Mouse (Mus musculus): ENCODE measurements around the gene Ttc21a. TPM values are rescaled to one million over a fixed set of nuclear protein-coding genes. Genes with fewer than 3 reads are reported as not detected.

The Ttc21a gene
- total and polyA plus RNA-seq, 3 experiments, result 0.04 to 0.17 TPM; not detected in 1

DNA sequence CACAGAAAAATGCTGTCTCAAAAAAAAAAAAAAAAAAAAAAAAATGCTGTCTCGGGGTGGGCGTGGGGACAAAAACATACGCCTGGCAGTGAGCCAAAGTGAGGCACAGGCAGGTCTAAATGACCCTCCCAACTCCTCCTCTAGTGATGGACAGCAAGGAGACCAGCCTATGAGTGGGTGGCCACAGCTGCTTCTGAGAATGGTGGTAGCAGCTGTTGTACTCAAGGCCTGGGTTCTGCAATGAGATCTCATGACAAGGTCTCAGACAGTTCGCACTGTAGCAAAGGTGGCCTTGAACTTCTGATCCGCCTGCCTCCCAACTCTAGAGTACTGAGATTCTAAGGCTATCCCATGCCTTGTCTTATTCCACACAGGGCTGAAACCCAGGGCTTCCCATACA, 4.0 kb downstream of the Ttc21a start:
- DNase-seq, result peak; percentile 27

DNA sequence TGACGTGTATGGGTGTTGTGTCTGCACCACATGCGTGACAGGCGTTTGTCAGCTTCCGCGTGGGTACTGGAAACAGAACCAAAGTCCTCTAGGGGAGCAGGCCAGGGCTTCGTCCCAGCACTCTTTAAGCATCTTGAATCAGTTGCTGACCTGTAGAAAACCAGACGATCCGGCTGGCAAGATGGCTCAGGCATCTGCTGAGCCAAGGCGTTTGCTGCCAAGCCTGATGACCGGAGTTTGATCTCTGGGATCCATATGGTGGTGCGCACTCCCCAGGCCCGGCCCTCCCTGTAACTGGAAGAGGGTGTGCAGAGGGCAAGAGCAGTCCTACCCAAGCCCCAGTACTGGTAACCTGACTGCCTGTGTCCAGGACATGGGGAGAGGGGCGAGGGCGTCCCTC, 4.5 kb downstream of the Ttc21a start:
- DNase-seq, result no peak

DNA sequence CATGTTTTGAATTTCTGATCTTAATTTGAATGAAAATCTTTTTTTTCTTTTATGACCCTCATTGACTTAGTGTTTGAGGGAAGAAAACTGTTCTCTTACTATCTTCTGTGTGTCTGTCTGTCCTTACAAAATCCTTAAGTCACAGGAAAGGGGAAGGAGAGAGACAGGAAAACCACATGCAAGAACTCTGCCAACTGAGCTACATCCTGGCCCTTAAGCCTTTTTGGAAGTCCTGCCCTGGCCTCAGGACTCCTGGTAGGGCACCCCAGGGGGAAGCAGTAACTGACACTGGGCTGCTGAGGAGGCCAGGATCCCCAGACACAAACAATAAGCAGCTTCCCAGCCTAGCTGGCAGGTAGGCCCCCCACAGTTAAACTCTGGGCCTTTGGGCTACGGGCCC, 5.9 kb downstream of the Ttc21a start:
- no peak for DNase-seq

DNA sequence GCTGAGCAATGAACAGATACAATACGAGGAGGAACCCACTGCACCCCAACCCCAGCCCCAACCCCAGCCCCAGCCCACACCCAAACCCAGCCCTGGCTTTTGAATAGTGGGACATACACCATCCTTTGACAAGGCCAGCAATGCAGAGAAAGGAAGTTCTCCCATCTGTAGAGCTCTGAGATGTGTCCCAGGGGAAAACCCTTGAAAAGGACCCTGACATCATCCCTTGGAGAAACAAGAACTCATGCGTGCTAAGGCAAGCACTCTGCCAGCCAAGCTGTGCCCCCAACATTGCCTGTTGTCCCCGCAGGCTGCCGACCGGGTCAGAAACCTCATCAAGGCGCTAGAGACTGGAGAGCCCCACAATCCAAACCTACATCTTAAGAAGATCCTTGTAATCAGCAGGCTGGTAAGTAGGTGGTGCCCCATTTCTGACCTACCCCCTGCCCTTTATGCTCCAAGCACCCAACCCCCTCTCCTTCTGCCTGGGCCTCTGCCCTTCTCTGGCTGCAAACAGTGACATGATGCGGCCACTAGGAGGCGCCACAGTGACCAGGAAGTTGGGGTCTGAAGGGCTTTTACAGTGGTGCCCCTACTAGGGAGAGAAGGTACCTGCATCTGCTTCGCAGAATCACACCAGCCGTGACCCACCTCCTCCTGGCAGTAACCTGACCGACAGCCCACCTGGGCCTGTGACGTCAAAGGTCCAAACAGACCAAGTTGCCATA, 7.9 kb downstream of the Ttc21a start:
- DNase-seq, result no peak

DNA sequence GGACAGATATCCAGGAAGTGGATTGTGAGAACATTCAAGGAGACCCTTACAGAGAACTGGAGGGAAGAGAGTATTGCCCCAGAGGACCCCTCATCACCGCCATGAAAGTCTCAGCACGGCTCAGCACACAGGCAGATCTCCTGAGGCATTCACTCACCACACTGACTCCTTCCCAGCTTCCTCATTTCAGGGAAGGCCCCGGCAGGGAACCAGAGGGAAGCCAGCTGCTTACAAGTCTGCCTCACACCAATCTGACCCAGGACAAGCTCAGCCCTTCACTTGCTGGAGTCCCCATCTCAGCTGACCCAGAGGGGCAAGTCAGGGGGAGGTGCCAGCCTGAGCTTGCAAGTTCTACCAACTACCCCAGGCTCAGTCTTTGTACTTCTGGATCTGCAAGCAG, 11.4 kb downstream of the Ttc21a start:
- DNase-seq, result no peak

DNA sequence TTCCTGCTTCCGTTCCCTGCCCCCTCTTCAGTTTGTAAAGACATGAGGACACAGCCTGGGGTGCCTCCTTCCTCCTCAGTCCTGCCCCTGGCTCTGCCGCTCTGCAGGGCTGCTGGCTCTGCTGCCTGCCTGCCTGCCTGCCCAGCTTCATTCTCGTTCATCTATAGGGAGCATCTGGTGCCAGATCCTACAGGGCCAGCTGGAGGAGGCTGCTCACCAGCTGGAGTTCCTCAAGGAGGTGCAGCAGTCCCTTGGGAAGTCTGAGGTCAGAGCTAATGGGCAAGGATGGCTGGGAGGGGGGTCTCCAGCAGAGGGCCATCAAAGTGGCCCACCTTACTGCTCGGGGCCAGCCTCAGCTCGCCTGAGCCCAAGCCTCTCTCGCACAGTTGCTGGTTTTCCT, 13.0 kb downstream of the Ttc21a start:
- DNase-seq, result no peak

DNA sequence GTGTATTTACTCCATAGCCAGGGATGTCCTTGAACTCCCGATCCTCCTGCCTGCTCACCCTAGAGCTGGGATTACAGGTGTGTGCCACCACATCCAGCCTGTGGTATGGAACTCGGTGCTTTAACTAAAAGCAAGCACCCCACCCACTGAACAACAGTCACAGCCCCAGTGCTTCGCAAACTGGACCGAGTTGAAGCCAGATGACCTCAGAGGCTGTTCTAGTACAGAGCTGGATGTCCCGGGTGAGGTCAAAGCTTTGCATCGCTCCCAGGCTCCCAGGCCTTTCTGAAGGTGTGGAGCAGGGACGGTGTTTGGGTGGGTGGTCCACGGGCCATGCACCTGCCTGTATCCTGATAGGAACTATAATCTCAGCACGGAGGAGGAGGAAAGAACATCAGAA, 14.0 kb downstream of the Ttc21a start:
- DNase-seq, result no peak

DNA sequence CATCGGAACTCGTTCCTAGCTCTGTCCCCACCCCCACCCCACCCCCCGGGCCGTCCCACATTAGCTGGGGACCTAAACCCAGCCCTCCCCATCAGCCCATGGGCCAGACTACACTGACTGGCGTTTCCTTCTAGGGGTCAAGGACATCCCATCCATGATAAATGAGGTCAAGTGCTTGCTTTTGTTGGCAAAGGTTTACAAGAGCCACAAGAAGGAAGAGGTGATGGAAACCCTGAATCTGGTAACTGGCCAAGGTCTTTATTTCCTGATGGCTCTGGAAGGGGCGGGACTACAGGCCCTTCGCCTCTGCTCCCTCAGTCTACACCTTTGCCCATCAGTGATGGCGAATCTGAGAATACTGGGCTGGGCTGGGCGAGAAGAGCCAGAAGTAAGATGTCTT, 21.4 kb downstream of the Ttc21a start:
- peak; percentile 54 for DNase-seq

DNA sequence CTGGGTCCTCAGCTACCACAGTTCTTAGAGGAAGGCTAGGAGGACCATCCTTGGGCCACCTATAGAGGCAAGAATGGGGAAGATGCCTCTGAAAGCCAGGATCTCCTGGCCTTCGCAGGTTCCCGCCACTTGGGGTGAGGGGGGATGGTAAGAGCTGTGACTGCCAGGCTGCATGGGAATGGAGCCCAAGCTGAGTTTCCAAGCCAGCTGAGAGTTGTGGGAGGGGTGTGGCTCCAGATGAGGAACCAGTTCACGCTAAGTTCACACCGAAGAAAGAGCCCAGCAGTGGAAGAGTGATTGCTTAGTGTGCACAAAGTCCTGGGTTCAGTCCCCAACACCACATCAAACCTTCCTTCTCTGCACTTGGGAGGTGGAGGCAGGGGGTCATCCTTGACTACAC, 24.8 kb downstream of the Ttc21a start:
- DNase-seq, result no peak

DNA sequence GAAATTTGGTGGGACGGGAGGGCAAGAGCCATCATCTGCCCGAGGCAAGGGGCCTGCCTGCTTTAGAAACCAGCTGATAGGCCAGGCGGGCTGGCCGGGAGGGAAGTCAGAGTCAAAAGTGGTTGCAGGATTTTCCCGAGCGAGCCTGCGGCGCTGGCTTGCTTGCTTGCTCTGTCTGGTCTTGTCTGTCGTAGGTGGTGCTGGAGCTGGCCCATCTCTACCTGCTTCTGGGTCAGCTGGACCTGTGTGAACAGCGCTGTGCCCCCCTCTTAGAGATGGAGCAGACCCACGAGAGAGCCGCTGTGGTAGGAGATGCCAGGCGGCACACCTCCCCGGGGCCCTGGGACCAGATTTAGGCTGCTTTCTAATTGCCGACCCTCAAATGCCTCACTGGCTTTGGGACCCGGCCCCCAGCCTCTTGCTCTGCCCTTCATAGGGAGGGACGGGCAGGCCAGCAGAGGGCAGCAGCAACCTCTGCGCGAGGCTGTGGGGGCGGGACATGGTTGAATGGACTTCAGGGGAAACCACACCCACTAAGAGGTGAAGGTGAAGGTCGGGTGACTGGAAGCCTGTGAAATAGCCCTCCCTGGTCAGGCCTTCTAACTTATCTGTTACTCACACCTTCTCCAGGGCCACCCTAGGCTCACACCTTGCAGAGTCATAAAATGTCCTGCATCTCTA, 25.7 kb downstream of the Ttc21a start:
- DNase-seq, result peak; percentile 87

DNA sequence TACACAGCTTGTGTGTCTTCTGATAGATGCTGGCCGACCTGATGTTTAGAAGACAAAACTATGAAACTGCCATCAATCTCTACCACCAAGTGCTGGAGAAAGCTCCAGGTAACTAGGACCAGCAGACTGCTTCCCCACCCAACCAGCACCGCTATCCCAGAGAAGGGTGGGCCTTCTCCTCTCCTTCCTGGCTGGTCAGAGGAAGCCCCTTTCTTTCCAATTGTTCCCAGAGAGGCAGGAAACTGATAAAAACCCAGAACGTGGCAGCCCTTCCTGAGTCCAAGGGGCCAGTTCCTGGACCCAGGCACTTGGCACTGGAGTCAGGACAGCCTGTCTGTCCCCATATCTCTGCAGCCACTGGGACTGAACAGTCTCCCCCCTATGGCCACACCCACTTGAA, 26.8 kb downstream of the Ttc21a start:
- peak; percentile 49 for DNase-seq

DNA sequence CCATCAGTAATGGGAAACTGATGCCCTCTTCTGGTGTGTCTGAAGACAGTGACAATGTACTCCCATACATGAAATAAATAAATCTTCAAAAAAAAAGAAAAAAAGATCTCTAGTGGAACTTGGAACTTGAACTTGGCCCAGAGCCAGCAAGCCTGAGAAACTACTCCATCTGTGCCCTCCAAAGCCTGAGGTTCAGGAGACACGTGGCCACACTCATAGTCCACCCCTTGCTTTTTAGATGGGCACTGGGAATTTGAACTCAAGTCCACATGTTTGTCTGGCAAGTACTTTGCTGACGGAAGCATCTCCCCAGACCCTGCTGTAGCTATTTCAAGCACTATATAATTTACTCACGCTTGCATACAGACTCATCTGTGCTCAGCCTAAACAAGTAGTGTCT, 27.8 kb downstream of the Ttc21a start:
- DNase-seq, result no peak

DNA sequence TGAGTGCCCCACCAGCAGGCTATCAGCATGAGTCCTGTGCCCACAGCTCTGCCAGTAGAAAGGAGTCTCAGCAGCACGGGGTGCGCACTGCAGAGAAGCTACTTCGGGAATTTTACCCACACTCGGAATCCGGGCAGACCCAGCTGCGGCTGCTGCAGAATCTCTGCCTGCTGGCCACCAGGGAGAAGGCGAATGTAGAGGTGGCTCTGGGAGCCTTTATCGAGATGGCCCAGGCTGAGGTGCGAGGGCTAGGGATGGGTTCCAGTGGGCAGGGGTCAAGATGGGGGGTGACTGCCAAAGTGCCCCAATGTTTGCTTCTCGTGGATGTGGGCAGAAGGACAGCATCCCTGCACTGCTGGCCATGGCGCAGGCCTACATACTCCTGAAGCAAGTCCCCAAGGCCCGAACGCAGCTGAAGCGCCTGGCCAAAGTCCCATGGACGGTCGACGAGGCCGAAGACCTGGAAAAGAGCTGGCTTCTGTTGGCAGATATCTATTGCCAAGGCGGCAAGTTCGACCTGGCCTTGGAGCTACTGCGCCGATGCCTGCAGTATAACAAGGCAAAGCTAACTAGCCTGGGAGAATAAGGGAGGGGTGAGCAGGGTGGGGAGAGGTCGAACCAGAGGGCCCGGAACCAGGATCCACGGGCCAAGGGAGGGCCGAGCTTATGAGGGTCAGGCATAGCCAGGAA, 29.0 kb downstream of the Ttc21a start:
- DNase-seq, result peak; percentile 32

DNA sequence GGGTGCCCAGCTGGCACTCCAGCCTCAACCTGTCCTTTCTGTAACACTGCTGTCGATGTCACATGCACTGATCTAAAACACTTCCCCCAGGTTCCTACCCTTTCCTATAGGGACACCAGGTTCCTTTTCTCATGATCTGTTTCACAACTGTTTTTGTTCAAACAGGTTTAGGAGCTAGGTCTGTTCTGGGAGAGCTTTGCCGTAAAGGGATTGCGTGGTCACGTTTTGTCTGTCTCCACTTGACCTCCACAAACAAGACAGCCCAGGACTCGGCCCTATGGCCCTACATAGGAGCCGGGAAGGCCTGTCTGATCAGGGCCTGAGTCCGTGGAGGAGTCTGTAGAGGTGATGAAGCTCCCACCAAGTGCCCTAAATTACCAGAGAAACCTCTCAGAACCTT, 32.4 kb downstream of the Ttc21a start:
- DNase-seq, result no peak

DNA sequence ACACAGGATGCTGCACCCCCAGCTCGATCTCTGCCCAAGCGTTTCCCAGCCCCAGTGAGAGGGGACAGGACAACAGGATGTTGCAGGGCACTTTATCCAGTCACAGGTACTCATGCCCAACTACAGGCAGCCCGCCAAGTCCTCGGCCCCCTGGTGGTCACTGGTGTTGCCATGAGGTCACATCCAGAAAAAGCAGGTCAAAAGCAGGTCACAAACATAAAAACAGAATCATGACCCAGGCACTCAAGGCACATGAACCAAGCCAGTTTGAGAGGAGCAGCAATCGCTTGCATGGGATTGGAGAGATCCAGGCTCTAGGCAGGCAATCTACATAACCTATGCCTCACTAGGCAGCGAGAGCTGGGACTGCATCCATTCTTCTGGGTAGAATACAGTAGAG, 32.8 kb downstream of the Ttc21a start:
- DNase-seq, result peak; percentile 51

DNA sequence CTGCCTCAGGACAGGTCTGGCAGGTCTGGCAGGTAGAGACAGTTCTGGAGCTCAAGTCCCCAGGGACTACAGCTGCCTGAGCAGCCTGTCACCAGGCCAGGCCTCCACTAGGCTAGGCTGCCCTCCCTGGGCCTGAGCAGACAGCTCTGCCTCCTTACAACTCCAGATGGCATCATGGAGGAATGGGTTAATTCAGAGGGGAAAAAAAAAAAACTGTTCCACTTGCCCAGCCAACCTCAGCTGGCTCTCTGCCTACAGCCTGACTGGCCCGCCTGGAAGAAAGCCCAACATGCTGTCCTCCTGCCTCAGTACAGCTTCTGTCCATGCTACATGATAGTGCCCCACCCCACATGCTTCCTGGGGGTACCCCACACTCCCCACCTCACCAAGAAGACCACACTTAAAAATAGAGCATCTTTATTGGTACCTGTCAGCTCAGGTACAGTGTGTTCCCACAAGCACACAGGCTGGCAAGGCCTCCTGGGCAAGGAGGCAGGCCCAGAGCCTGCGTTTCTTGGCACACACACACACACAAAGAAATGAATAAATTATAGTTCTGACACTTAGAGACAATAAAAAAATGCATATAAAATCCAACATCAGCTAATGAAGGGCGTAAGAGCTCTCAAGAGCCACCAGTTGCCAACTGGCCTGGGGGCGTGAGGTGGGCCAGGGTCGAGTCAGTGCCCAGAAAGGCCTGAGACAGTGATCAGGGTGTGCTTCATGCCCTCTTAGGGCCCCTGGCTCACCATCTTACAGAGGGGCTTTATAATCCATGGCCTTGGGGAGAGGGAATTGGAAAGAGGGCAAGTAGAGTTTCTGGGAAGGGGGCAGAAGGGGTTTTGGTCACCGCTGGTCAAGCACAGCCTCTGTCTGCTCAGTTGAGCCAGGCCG, 33.6 kb downstream of the Ttc21a start:
- peak; percentile 38 for DNase-seq

DNA sequence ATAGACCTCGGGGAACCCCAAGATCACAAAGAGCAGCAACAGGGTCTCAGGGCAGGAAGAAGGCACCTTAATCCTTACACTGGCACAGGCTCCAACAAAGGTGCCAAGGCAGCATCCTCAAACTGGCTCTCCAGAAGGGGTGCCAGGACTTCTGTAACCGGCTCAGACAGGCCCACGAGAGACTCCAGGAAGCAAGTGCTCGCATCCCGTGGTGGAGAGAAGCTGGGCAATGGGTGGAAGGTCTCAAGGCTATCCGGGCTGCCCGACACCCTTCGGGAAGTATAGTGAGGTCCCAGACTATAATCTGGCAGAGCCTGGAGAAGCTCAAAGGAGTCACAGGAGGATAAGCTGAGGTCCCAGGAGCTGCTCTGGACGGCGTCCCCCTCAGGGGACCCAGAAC, 34.8 kb downstream of the Ttc21a start:
- no peak for DNase-seq

DNA sequence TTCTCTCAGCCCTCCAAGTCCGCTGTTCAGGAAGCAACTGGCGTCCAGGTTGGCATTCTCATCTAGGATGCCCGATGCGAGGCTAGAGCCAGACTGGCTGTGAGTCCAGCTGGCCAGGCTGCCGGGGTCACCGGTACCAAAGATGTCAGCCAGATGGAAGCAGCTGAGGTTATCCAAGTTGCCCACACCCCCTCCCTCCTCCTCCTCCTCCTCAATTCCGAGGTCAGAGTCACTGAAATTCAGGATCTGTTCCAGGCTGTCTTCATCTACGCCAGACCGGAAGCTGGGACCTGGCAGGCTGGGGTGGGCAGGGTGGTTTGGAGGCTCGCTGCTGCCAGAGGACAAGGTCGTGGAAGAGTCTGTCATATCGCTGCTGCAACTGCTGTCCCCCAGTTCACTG, 35.2 kb downstream of the Ttc21a start:
- DNase-seq, result peak; percentile 51

DNA sequence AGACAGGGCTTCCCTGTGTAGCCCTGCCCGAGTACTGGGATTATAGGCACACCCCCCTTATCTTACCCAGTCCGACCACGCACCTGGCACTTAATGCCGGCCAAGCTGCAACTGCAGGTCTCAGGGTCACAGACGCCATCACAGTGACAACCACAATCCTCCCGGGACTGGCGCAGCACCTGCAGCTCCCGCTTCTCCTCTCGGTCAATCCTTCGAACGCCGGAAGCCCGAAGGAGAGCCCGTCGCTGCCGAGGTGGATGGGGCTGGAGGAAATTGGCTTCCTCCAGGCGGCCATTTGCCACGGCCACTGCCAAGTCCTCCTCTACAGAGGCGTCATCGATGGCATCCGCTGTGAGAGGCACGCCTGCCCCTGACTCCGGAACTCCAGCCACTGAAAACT, 35.9 kb downstream of the Ttc21a start:
- no peak for DNase-seq

DNA sequence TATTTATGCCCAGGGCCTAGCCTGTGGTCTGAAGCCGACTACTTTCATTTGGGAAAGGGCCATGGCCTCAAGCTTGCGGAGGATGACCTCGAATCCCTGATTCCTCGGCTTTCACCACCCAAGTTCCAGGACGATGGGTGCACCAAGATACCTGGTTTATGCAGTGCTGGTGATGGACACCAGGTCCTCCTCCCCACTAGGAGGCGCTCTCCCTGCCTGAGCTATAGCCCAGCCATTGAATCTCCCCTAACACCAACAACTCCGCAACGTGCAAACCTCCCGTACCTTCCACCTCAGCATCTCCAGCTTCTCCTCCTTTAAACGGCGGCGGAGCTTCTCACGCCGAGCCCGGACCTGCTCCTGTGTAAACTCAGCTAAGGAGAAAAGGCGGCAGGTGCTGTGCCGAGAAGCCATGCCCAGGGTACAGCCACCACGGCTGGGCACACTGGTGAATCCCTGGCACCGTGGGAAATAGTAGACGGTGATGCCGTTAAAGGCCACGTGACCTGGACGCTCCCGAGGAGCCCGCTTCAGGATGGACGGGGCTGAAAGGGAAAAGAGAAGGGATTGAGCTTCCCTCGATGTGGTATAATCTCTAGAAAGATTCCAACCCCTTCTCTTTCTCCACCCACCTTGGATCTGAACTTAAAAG, 36.6 kb downstream of the Ttc21a start:
- no peak for DNase-seq

DNA sequence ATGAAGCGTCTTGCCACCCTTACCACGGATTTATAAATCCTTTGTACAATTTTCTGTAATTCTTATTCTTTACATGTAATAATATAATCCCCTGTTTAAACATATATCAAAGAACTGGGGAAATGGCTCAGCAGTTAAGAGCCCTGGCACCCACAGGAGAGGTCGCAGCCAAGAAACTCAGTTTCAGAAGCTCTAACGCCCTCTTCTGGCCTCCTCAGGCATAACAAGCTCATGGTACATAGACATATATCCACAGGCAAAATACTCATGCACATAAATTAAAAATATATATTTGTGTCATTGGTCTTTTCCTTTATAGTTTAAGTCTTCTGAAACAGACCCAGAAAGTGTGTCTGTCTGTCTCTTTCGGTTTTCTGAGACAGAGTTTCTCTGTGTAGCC, 37.2 kb downstream of the Ttc21a start:
- no peak for DNase-seq

DNA sequence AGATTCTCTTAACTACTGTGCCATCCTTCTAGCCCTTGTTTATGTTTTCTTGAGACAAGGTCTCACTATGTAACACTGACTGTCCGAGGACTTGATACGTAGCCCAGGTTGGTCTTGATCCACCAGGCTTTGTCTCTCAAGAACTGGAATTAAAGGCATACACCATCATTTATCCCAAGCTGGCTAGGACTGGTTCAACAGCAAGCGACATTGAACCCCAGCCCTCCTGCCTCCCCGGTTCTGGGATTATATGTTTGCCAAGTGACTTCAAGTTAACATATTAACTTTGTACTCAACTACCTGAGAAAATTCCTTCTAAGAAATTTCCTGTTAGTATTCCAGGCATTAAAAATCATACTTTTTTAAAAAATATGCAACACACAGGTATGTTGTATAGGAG, 37.9 kb downstream of the Ttc21a start:
- DNase-seq, result no peak

All from adrenal gland, adult 2 months (tissue).